Mouse (Mus musculus) neural tube, embryonic 15.5 days (tissue): ENCODE measurements around the gene Tpst1. TPM values are rescaled to one million over a fixed set of nuclear protein-coding genes. Genes with fewer than 3 reads are reported as not detected.
A peak's percentile ranks its signal among the peaks of the same experiment; 100 is the strongest.

ENCODE experiments used
- ATAC-seq: fragments of 200-750 bp; cut with Nextera tagmentation; 2 replicates; pipeline ENCODE4 v1.8.0; 2017; ENCODE audit warnings: mild to moderate bottlenecking, moderate TSS enrichment, moderate library complexity; ENCODE audit not compliant: low FRiP score
- H3K27ac ChIP-seq: fragments of 300-500 bp; sonication (generic); replicated peaks from 2 replicates; pipeline ENCODE4 v1.5.1; 2015; ENCODE audit warnings: mild to moderate bottlenecking, inconsistent platforms
- H3K27me3 ChIP-seq: fragments of 300-500 bp; sonication (generic); replicated peaks from 2 replicates; pipeline ENCODE4 v1.6.1; 2015; ENCODE audit warnings: inconsistent platforms
- H3K36me3 ChIP-seq: fragments of 300-500 bp; sonication (generic); 2 replicates; pipeline ENCODE4 v1.6.1; 2015; ENCODE audit warnings: inconsistent platforms
- H3K4me1 ChIP-seq: fragments of 300-500 bp; sonication (generic); 2 replicates; pipeline ENCODE4 v1.6.1; 2015; ENCODE audit warnings: inconsistent platforms
- H3K4me2 ChIP-seq: fragments of 300-500 bp; sonication (generic); 2 replicates; pipeline ENCODE4 v1.6.1; 2015; ENCODE audit warnings: inconsistent platforms, mild to moderate bottlenecking, moderate library complexity
- H3K4me3 ChIP-seq: fragments of 300-500 bp; sonication (generic); replicated peaks from 2 replicates; pipeline ENCODE4 v1.5.1; 2015; ENCODE audit warnings: mild to moderate bottlenecking, inconsistent platforms
- H3K9ac ChIP-seq: fragments of 300-500 bp; sonication (generic); replicated peaks from 2 replicates; pipeline ENCODE4 v1.6.1; 2015; ENCODE audit warnings: mild to moderate bottlenecking, inconsistent platforms
- H3K9me3 ChIP-seq: fragments of 300-500 bp; sonication (generic); replicated peaks from 2 replicates; pipeline ENCODE4 v1.6.1; 2016; ENCODE audit warnings: inconsistent platforms
- WGBS: fragments of 180-500 bp; shearing (Covaris S2); methylation state at CpG from one replicate; pipeline ENCODE4 v1.1.7; 2015; ENCODE audit warnings: mixed read lengths; 5-methylcytosine and 5-hydroxymethylcytosine counted together
- polyA plus RNA-seq: library from polyadenylated mRNA; unstranded; fragments of >200 nt; fragmentation: Nextera tagmentation; extraction: Ambion mirVana; gene quantifications from 2 replicates; pipeline ENCODE4 v1.2.1, GENCODE M21; 2015

Tpst1 gene
- polyA plus RNA-seq, 1 experiment from 2014 or later: 58.8 TPM

DNA sequence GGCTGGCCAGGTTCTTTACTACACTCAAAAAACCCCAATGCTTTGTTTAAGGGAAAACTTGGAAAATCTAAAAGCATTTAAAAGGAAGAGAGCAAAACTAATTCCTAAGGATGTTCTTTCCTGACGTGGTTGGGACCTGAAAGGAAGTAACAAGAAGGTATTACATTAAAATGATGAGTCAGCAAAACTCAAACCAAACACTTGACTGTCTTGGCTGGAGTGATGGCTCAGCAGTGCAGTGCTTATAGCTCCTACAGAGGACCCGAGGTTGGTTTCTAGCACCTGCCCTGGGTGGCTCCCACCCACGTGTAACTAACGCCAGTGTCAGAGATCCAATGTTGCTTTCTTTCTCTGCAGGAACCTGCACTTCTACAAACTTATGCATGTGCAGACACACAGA, 31.9 kb upstream of the Tpst1 start:
- H3K4me2 ChIP-seq: no peak overlapping the region
- H3K9ac ChIP-seq: no peak overlapping the region
- H3K9me3 ChIP-seq: no peaks in the 10 kb centered on the region
- ATAC-seq: no peak
- peaks cover 58% of the 10 kb centered on the region for H3K36me3 ChIP-seq
- no peak overlapping the region for H3K4me3 ChIP-seq
- H3K4me1 ChIP-seq: 0 out of 2 replicates have a peak, but pooled peaks cover 3% of the 10 kb centered on the region
- H3K27me3 ChIP-seq: no peaks in the 10 kb centered on the region
- H3K27ac ChIP-seq: no peak overlapping the region
- WGBS: 87% methylated on average over 4 of the region's 4 CpGs

DNA sequence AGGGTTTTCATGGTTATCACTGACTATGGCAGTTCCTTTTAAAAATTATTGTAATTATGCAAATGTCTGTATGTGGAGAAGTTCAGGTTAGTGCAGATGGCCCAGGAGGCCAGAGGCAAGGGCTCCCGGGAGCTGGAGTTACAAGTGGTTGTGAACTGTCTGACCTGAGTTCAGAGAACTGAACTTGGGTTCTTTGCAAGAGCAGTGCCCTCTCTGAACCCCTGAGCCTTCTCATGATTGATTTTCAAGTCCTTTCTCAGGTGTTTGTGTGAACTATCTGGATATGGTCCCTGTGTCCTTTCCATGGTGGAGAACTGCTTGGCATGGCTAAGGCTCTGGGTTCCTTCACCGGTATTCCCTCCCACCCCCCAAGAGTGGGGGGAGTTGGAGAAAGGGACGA, 29.4 kb upstream of the Tpst1 start:
- H3K36me3 ChIP-seq: peaks cover 69% of the 10 kb centered on the region
- 0 out of 2 replicates have a peak, but pooled peaks cover 3% of the 10 kb centered on the region for H3K4me1 ChIP-seq
- WGBS: 91% methylated on average over 3 of the region's 3 CpGs
- H3K4me3 ChIP-seq: no peak overlapping the region
- no peak overlapping the region for H3K27ac ChIP-seq
- no peak for ATAC-seq
- no peaks in the 10 kb centered on the region for H3K27me3 ChIP-seq
- no peak overlapping the region for H3K9ac ChIP-seq
- H3K9me3 ChIP-seq: no peaks in the 10 kb centered on the region
- no peak overlapping the region for H3K4me2 ChIP-seq

DNA sequence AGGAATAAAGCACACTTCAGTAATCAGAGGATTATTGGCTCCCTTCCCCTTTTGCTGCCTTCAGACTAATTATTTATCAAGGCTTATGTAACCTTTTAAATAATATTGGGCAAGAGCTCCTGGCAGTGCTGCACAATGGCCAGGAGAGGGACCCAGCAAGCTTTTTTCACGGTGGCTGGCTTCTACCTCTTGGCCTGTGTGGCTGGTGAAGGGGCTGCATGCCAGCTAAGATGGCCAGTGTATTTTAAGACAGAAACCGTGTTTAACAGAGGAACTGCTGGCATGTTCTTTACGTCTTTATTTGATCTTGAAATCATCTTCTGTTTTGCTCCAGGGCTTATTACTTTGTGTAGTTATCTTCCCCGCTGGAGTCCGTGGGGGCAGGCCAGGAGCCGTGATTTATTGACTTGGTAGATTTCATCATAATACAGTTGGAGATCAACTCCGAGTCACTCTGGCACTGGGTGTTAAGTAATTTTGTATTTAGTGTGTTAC, 28.9 kb upstream of the Tpst1 start:
- Histone ChIP-seq H3K27ac (no peak overlapping the region), H3K9ac (no peak overlapping the region), H3K36me3 (peaks cover 73% of the 10 kb centered on the region), H3K4me2 (no peak overlapping the region), H3K27me3 (no peaks in the 10 kb centered on the region), H3K4me3 (no peak overlapping the region), H3K4me1 (0 out of 2 replicates have a peak, but pooled peaks cover 3% of the 10 kb centered on the region), H3K9me3 (no peaks in the 10 kb centered on the region)
- no peak for ATAC-seq
- 67% methylated on average over 7 of the region's 7 CpGs for WGBS

DNA sequence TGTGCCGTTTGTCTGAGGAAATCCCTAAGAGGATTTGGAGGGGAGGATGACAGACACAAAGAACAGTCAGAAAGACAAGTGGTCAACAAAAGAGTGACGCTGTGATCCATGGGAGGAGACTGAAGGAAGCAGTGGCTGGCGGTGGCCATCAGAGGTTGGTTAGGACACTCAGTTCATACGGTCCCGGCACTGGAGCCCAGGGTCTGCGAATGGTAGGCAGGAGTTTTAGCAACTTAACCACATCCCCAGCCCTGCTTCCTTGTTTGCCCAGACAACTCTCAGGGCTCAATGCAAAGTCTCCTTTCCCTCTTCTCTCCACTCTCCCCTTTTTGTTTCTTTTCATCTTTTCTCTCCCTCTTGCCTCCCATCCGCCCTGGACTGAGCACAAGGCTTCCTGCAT, 27.0 kb upstream of the Tpst1 start:
- no peak overlapping the region for H3K4me2 ChIP-seq
- 93% methylated on average over 7 of the region's 7 CpGs for WGBS
- no peak for ATAC-seq

DNA sequence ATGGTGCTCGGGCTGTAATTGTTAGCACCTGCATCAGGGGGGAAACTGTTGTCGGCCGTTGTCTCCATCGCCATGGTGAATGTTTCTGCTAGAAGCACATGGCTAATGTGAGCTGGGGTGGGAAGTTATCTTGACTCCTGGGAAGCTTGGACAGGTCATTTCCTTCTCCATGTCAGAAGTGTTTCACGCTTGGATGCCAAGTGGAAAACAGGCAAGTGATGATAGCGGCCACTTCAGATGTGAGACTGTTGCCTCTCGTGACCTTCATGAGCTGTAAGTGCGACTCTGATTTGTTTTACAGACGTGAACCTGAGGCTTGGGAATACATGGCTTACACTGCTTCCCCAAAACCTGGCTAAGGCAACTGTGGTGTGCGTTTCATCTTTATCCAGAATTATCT, 26.5 kb upstream of the Tpst1 start:
- Histone ChIP-seq H3K4me3 (no peak overlapping the region), H3K4me2 (no peak overlapping the region), H3K9ac (no peak overlapping the region), H3K9me3 (no peaks in the 10 kb centered on the region), H3K36me3 (peaks cover 71% of the 10 kb centered on the region), H3K27me3 (no peaks in the 10 kb centered on the region), H3K4me1 (0 out of 2 replicates have a peak, but pooled peaks cover 3% of the 10 kb centered on the region), H3K27ac (no peak overlapping the region)
- ATAC-seq: no peak
- 93% methylated on average over 10 of the region's 10 CpGs for WGBS

More for the DNA sequence above, 27.0 kb upstream of the Tpst1 start:
- no peak overlapping the region for H3K4me3 ChIP-seq
- no peak overlapping the region for H3K9ac ChIP-seq
- H3K4me1 ChIP-seq: 0 out of 2 replicates have a peak, but pooled peaks cover 3% of the 10 kb centered on the region
- peaks cover 70% of the 10 kb centered on the region for H3K36me3 ChIP-seq
- H3K27ac ChIP-seq: no peak overlapping the region
- H3K27me3 ChIP-seq: no peaks in the 10 kb centered on the region
- H3K9me3 ChIP-seq: no peaks in the 10 kb centered on the region

- no peaks in the 10 kb centered on the region for H3K27me3 ChIP-seq
- H3K9ac ChIP-seq: no peak overlapping the region
- no peak overlapping the region for H3K27ac ChIP-seq
- H3K36me3 ChIP-seq: peaks cover 69% of the 10 kb centered on the region
- H3K9me3 ChIP-seq: no peaks in the 10 kb centered on the region
- 0 out of 2 replicates have a peak, but pooled peaks cover 3% of the 10 kb centered on the region for H3K4me1 ChIP-seq
- H3K4me2 ChIP-seq: no peak overlapping the region
- 81% methylated on average over 6 of the region's 6 CpGs for WGBS
- no peak overlapping the region for H3K4me3 ChIP-seq
- ATAC-seq: no peak
These were observed 26.1 kb upstream of the Tpst1 start for GRCm38 (mm10) chr5:130047013-130047412.

GRCm38 (mm10) chr5:130048786-130049520, 24.2 kb upstream of the Tpst1 start:
- H3K36me3 ChIP-seq: peaks cover 59% of the 10 kb centered on the region
- 80% methylated on average over 15 of the region's 15 CpGs for WGBS
- H3K4me1 ChIP-seq: 0 out of 2 replicates have a peak, but pooled peaks cover 3% of the 10 kb centered on the region
- no peak overlapping the region for H3K9ac ChIP-seq
- no peak for ATAC-seq
- H3K27ac ChIP-seq: peak overlapping the region; percentile 41
- H3K27me3 ChIP-seq: no peaks in the 10 kb centered on the region
- H3K4me3 ChIP-seq: no peak overlapping the region
- no peak overlapping the region for H3K4me2 ChIP-seq
- no peaks in the 10 kb centered on the region for H3K9me3 ChIP-seq

- 73% methylated on average over 6 of the region's 6 CpGs for WGBS
- no peak overlapping the region for H3K4me3 ChIP-seq
- no peak overlapping the region for H3K4me2 ChIP-seq
- H3K9ac ChIP-seq: no peak overlapping the region
- no peaks in the 10 kb centered on the region for H3K9me3 ChIP-seq
- ATAC-seq: no peak
- no peaks in the 10 kb centered on the region for H3K4me1 ChIP-seq
- H3K27me3 ChIP-seq: no peaks in the 10 kb centered on the region
- peaks cover 54% of the 10 kb centered on the region for H3K36me3 ChIP-seq
- H3K27ac ChIP-seq: no peak overlapping the region
These were observed 22.7 kb upstream of the Tpst1 start for GRCm38 (mm10) chr5:130050416-130050815.

DNA sequence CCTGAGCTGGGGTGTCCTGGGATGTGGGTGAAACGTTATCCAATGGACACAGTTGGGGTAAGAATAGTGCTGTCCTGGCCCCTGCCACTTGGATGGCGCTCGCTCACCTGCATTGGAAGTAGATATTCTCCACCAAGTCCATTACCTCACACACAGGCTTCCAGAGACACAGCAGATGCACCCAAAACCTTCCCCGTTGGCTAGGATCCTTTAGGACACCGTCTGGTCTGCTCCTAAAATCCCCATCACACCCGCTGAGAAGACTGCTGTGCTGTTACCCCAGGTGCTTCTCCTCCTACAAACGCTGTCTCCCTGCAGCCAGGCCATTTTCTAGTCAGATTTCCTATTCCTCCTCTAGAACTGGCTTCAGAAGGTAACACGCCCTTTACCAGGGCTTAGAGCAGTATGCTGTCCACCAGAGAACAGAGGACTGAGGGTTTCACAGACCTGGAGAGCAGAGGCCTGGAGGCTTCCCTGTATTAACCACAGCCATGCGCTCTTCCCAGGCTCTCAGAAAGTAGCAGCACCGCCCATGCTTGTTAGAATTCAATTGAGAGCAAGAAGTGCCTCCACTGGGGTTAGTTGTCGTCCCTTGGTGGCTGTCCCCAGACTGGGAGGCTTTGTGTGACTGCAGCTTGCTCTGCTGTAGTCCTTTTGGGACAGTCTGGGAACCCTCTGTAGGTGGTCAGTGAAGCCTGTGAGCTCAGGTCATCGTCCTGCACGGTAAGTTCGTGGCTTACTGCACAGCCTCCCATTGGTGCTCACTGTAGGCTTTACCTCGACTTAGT, 21.9 kb upstream of the Tpst1 start:
- Histone ChIP-seq H3K9ac (no peak overlapping the region), H3K36me3 (peaks cover 47% of the 10 kb centered on the region), H3K4me2 (no peak overlapping the region), H3K27me3 (no peaks in the 10 kb centered on the region), H3K4me3 (no peak overlapping the region), H3K4me1 (no peaks in the 10 kb centered on the region), H3K9me3 (no peaks in the 10 kb centered on the region), H3K27ac (no peak overlapping the region)
- WGBS: 91% methylated on average over 15 of the region's 15 CpGs
- ATAC-seq: no peak

GRCm38 (mm10) chr5:130052510-130052909, 20.6 kb upstream of the Tpst1 start:
- H3K4me3 ChIP-seq: no peak overlapping the region
- no peaks in the 10 kb centered on the region for H3K9me3 ChIP-seq
- no peaks in the 10 kb centered on the region for H3K27me3 ChIP-seq
- WGBS: 86% methylated on average over 5 of the region's 5 CpGs
- ATAC-seq: no peak
- no peak overlapping the region for H3K27ac ChIP-seq
- no peak overlapping the region for H3K4me2 ChIP-seq
- no peak overlapping the region for H3K9ac ChIP-seq
- no peaks in the 10 kb centered on the region for H3K4me1 ChIP-seq
- H3K36me3 ChIP-seq: peaks cover 35% of the 10 kb centered on the region

- H3K27me3 ChIP-seq: no peaks in the 10 kb centered on the region
- H3K27ac ChIP-seq: no peak overlapping the region
- no peak for ATAC-seq
- no peaks in the 10 kb centered on the region for H3K4me1 ChIP-seq
- H3K4me3 ChIP-seq: no peak overlapping the region
- no peak overlapping the region for H3K4me2 ChIP-seq
- H3K9ac ChIP-seq: no peak overlapping the region
- peaks cover 34% of the 10 kb centered on the region for H3K36me3 ChIP-seq
- no peaks in the 10 kb centered on the region for H3K9me3 ChIP-seq
- WGBS: 95% methylated on average over 6 of the region's 6 CpGs
These were observed 20.2 kb upstream of the Tpst1 start for GRCm38 (mm10) chr5:130052955-130053354.

DNA sequence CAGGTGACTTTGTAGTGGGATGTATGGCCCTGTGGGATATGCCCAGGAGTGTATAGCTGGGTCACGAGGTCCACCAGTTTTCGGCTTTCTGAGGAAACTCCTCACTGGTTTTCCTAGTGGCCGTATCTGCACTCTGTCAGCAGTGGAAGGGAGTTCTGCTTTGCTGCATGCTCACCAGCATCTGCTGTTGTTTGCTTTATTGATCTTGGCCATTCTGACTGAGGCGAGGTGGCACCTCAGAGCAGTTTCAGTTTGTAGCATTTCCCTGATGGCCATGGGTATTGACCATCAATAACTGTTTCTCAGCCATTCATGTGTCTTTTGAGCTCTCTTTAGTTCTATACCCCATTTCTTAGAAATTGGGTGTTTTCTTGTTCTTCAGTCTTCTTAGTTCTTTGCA, 17.4 kb upstream of the Tpst1 start:
- no peaks in the 10 kb centered on the region for H3K27me3 ChIP-seq
- H3K4me2 ChIP-seq: no peak overlapping the region
- WGBS: 95% methylated on average over 4 of the region's 4 CpGs
- H3K9me3 ChIP-seq: no peaks in the 10 kb centered on the region
- ATAC-seq: no peak
- no peaks in the 10 kb centered on the region for H3K4me1 ChIP-seq
- H3K9ac ChIP-seq: no peak overlapping the region
- peaks cover 32% of the 10 kb centered on the region for H3K36me3 ChIP-seq
- H3K4me3 ChIP-seq: no peak overlapping the region
- H3K27ac ChIP-seq: no peak overlapping the region
